Mouse (Mus musculus) hindbrain, embryonic 14.5 days (tissue): ENCODE results near the gene Lrp10. TPM values are rescaled to one million over a fixed set of nuclear protein-coding genes. Genes with fewer than 3 reads are reported as not detected.

Experiments used
- ATAC-seq: fragments of 200-750 bp; cut with Nextera tagmentation; 2 replicates; pipeline ENCODE4 v1.8.0; 2017; ENCODE audit warnings: moderate number of reproducible peaks, mild to moderate bottlenecking, moderate TSS enrichment, moderate library complexity; ENCODE audit not compliant: low FRiP score
- DNase-seq: peaks from one replicate; pipeline ENCODE4 v3.0.0-alpha.2; 2015; ENCODE audit warnings: low spot score
- H3K27ac ChIP-seq: fragments of 300-500 bp; sonication (generic); 2 replicates; pipeline ENCODE4 v1.5.1; 2014; ENCODE audit warnings: mild to moderate bottlenecking, moderate library complexity
- H3K27me3 ChIP-seq: fragments of 300-500 bp; sonication (generic); 2 replicates; pipeline ENCODE4 v1.6.1; 2014; ENCODE audit warnings: mild to moderate bottlenecking, low read length, mixed read lengths; ENCODE audit not compliant: control insufficient read depth, insufficient read depth
- H3K36me3 ChIP-seq: fragments of 300-500 bp; sonication (generic); replicated peaks from 2 replicates; pipeline ENCODE4 v1.6.1; 2014; ENCODE audit not compliant: control insufficient read depth, insufficient read depth
- H3K4me1 ChIP-seq: fragments of 300-500 bp; sonication (generic); replicated peaks from 2 replicates; pipeline ENCODE4 v1.6.1; 2014; ENCODE audit warnings: antibody characterized with exemption, low read length, mixed read lengths; ENCODE audit not compliant: control insufficient read depth, insufficient read depth
- H3K4me2 ChIP-seq: fragments of 300-500 bp; sonication (generic); replicated peaks from 2 replicates; pipeline ENCODE4 v1.6.1; 2014; ENCODE audit warnings: mild to moderate bottlenecking, moderate library complexity
- H3K4me3 ChIP-seq: fragments of 300-500 bp; sonication (generic); replicated peaks from 2 replicates; pipeline ENCODE4 v1.5.1; 2014; ENCODE audit warnings: mild to moderate bottlenecking, low read length
- H3K9ac ChIP-seq: fragments of 300-500 bp; sonication (generic); 2 replicates; pipeline ENCODE4 v1.6.1; 2014
- H3K9me3 ChIP-seq: fragments of 300-500 bp; sonication (generic); 2 replicates; pipeline ENCODE4 v1.6.1; 2016; ENCODE audit warnings: low read length; ENCODE audit not compliant: control insufficient read depth
- WGBS: fragments of 180-500 bp; shearing (Covaris S2); extraction: QIAGEN DNeasy Blood & Tissue Kit; methylation state at CpG from one replicate; pipeline ENCODE4 v1.1.7; 2014; 5-methylcytosine and 5-hydroxymethylcytosine counted together
- polyA plus RNA-seq: library from polyadenylated mRNA; unstranded; fragments of >200 nt; fragmentation: Nextera tagmentation; extraction: Ambion mirVana; gene quantifications from 2 replicates; pipeline ENCODE4 v1.2.1, GENCODE M21; 2014

Gene Lrp10
- polyA plus RNA-seq, 1 experiment from 2014 or later, result 29.2 TPM

DNA sequence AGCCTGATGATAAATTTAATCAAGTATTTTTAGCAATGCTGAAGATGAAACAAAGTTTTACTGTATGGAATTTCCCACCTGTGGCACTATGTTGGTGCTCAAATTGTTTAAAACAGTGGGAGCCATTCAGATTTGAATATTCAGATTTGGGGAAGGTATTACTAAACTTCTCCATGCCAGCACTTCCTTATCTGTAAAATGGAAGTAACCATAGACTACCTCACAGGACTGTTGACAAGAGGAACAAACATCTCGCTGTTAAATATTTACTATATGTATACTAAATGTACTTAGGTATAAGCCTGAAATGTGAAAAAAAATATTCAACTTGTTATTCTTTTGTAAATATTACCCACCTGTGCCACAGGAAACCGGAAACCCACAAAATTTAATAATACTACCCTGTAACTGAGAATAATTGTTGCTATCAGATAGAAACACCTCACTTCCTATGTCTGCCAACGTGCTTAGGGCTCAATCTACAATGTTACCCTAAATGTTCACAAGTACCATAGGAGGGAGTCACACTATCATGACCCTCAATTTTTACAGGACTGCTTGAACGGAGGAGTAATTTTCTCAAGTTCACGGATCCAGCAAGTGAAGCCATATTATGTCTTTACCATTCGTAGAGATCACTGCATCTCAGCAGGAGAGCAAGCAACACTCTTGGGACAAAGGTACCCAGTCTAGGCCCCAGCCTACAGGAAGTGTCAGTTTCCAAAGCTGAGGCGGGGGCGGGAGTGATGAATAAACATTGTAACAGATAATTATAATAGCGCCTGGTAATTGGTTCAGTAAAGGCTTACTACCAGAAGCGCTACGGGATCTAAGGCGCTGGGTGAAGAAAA lies 604 bp upstream of the Lrp10 start:
- H3K9ac ChIP-seq, result peak overlapping the region; percentile 69
- no peaks in the 10 kb centered on the region for H3K9me3 ChIP-seq
- no peak for DNase-seq
- H3K4me2 ChIP-seq, result peak overlapping the region; percentile 89
- peaks cover 8% of the 10 kb centered on the region for H3K4me1 ChIP-seq
- ATAC-seq, result 0 out of 2 replicates have a peak, but pooled peaks have one; percentile 22
- H3K4me3 ChIP-seq, result peak overlapping the region; percentile 60
- peaks cover 15% of the 10 kb centered on the region for H3K36me3 ChIP-seq
- no peaks in the 10 kb centered on the region for H3K27me3 ChIP-seq
- peak overlapping the region; percentile 34 for H3K27ac ChIP-seq
- WGBS, result 16% methylated on average over 12 of the region's 12 CpGs

DNA sequence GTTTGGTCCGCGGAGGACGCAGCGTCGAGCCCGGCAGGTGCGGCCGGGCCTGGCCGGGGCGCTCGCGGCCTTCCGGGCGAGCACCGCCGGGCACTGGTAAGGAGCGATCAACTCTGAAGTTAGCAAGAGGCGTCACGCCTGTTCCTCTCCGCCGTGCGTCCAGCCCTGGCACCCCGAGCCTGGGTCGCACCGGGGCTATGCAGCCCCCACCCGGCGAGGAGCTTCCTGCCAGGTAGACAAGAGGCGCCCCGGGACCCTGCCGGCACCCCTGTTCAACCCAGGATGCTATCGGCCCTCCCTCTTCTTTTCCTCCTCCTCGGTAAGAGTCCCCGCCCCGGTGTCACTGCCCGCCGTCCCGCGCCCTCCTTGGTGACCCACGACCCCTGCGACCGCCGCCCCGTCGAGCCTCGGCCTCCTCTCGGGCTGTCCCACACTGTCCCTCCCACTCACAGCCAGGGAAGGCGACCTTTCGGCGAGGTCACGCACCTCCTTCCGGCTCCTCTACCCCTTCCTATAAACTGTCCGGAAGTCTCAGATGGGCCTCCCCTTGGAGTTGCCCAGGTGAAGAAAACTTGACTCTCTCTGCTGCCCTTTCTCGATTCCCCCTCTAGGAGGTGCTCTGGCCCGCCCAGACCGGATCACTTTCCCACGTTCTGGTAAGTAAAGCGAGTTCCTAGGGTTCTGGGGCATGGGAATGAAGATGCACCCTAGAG lies 512 bp downstream of the Lrp10 start:
- WGBS, result under 1% methylated on average over 46 of the region's 57 CpGs

DNA sequence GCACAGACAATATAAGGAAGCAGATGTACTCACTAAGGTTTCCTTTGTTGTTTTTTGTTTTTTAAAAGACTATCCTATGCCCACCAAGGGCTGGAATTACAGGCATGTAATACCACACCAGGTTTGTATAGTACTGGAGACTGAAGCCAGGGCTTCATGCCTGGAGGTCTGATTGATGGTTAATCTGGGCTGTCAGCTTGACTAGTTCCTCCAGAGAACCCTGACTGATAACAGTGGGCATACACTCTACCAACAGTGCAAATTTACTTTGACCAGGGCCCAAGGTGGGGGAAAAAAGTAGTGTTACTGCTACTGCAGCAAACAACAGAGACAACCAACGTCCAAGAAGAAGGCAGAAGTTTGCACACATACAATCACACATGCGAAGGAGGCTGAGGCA lies 7.5 kb downstream of the Lrp10 start:
- Histone ChIP-seq H3K9ac (no peak overlapping the region), H3K9me3 (no peaks in the 10 kb centered on the region), H3K4me3 (no peak overlapping the region), H3K27ac (no peak overlapping the region), H3K36me3 (peaks cover 34% of the 10 kb centered on the region), H3K4me2 (no peak overlapping the region), H3K27me3 (no peaks in the 10 kb centered on the region), H3K4me1 (peaks cover 9% of the 10 kb centered on the region)
- DNase-seq (no peak), ATAC-seq (no peak)
- WGBS, result 89% methylated on average over 2 of the region's 2 CpGs

More for the DNA sequence above, 512 bp downstream of the Lrp10 start:
- H3K27me3 ChIP-seq, result no peaks in the 10 kb centered on the region
- H3K36me3 ChIP-seq, result peaks cover 26% of the 10 kb centered on the region
- DNase-seq (peak; percentile 66), ATAC-seq (peak; percentile 73)
- peak overlapping the region; percentile 69 for H3K9ac ChIP-seq
- no peaks in the 10 kb centered on the region for H3K9me3 ChIP-seq
- peaks cover 8% of the 10 kb centered on the region for H3K4me1 ChIP-seq
- peak overlapping the region; percentile 60 for H3K4me3 ChIP-seq
- H3K27ac ChIP-seq, result peak overlapping the region; percentile 34
- H3K4me2 ChIP-seq, result peak overlapping the region; percentile 89

DNA sequence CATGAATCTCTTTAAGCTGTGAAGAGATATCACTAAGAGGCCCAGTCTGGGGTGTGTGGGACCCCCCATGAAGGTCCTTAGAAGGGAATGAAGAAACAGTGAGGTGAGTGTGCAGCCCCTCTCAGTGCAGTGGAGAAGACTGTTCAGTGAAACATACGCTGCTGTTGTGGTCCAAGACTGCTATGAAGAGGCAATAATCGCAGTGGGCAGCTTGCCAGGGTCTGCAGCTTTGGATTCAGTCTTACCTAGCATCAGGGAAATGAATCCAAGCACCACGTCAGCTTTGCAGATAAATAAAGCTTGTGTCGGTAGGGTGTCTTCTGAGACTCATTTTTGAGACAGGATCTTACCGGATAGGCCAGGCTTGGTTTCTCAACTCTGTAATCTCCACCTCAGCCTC lies 8.7 kb downstream of the Lrp10 start:
- ATAC-seq (no peak), DNase-seq (no peak)
- H3K27ac ChIP-seq, result no peak overlapping the region
- no peaks in the 10 kb centered on the region for H3K9me3 ChIP-seq
- WGBS, result 66% methylated on average over 5 of the region's 5 CpGs
- no peak overlapping the region for H3K9ac ChIP-seq
- H3K4me1 ChIP-seq, result peaks cover 21% of the 10 kb centered on the region
- H3K27me3 ChIP-seq, result no peaks in the 10 kb centered on the region
- H3K36me3 ChIP-seq, result peaks cover 28% of the 10 kb centered on the region
- H3K4me3 ChIP-seq, result no peak overlapping the region
- no peak overlapping the region for H3K4me2 ChIP-seq

DNA sequence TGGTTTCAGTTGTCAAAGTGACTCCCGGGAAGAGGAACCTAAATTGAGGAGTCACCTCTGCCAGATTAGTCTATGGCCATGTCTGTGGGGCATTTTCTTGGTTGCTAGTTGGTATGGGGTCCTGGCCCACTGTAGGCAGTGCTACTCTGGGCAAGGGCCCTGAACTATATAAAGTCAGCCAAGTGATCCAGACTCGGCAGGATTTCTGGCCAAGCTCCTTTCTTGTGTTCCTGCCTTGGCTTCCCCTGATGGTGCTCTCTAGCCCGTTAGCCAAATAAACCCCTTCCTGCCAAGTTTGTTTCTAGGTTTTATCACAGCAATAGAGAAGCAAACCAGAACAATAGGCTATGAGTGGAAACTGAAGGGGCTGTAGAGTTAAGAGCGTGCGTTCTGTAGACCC lies 10.8 kb downstream of the Lrp10 start:
- no peaks in the 10 kb centered on the region for H3K9me3 ChIP-seq
- H3K27me3 ChIP-seq, result no peaks in the 10 kb centered on the region
- H3K27ac ChIP-seq, result no peak overlapping the region
- H3K4me1 ChIP-seq, result peaks cover 29% of the 10 kb centered on the region
- DNase-seq (no peak), ATAC-seq (no peak)
- H3K36me3 ChIP-seq, result peaks cover 8% of the 10 kb centered on the region
- no peak overlapping the region for H3K4me3 ChIP-seq
- 86% methylated on average over 5 of the region's 5 CpGs for WGBS
- no peak overlapping the region for H3K4me2 ChIP-seq
- H3K9ac ChIP-seq, result no peak overlapping the region

DNA sequence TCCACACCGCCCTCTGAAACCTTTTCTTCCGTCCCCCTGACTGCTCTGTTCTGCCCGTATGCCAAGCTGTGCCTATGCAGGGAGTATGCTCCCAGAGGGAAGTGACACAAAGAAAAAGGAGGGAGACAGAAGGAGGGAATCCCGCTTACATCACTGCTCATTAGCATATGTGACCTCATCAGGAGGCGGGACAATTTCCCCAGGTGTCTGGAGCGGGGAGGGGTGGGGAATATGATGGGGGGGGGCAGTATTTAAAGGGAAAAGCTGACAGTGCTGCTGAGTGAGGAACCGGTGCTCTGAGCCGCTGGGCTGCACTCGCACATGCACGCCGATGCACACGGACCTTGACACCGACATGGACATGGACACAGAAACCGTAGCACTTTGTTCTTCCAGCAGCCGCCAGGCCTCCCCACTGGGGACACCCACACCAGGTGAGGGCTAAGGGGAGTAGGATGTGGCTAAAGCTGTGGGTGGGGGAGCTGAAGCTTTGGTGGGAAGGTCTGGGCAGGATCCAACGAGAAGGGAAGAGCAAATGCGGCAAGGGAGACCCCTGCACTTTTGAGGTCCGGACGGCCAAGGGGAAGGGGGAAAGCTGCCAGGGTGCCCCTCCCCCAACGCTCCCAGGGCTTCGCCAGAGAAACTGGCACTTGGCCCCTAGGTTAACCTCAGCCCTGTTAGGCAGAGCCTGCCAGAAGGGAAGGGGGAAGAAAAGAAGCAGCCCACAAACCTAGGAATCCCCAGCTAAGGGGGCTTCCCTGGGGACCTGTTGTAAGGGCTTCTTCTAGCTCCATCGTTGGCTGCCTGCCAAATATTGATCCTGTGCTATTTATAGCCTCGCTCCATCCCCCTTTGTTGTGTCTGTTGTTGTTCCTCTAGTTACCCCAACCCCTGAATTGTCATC lies 12.3 kb downstream of the Lrp10 start, which contains the start of gene Rem2:
Gene Rem2, plus strand, starts transcription at position 160 of the 904 bp plus-strand sequence.
- peak within 1 kb of the TSS; percentile 69 for H3K4me2 ChIP-seq
- peak within 1 kb of the TSS; percentile 86 for H3K9ac ChIP-seq
- no peaks in the 10 kb centered on the region; the same call in 1 of the 2 replicates for H3K36me3 ChIP-seq
- H3K9me3 ChIP-seq, result no peaks in the 10 kb centered on the region
- peak; percentile 84 for DNase-seq
- peaks cover 29% of the 10 kb centered on the region for H3K4me1 ChIP-seq
- H3K27ac ChIP-seq, result peak within 1 kb of the TSS; percentile 78
- no peaks in the 10 kb centered on the region for H3K27me3 ChIP-seq
- peak within 1 kb of the TSS; percentile 60 for H3K4me3 ChIP-seq
- peak; percentile 89 for ATAC-seq
- WGBS, result 0% methylated on average over 23 of the region's 23 CpGs

DNA sequence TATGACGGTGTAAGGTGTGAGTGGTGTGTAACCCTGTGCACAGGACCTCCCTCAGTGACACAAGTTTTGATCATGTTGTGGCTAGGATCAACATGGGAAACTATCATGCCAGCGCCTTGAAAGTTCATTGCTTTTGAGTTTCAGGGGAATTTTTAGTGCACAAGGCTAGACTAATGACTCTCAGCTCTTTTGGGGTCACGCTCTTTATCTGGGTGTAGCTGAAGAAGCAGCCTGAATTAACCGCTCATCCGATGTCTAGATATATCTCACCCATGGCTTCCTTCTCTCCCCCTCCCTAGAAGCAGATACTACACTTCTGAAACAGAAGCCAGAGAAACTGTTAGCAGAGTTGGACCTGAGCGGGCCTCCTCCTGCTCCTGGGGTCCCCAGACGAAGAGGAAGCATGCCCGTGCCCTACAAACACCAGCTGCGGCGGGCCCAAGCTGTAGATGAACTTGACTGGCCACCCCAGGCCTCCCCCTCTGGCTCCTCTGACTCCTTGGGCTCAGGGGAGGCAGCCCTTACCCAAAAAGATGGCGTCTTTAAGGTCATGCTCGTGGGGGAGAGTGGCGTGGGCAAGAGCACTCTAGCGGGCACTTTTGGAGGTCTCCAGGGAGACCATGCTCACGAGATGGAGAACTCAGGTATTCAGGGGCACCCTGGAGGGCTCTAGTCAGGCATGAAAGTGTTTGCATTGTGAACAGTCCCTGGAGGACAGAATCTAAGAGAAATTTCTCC lies 13.4 kb downstream of the Lrp10 start:
- peak overlapping the region; percentile 60 for H3K4me3 ChIP-seq
- ATAC-seq, result no peak
- no peak overlapping the region; the same call in 1 of the 2 replicates for H3K27ac ChIP-seq
- peaks cover 29% of the 10 kb centered on the region for H3K4me1 ChIP-seq
- H3K27me3 ChIP-seq, result no peaks in the 10 kb centered on the region
- 58% methylated on average over 15 of the region's 15 CpGs for WGBS
- peak overlapping the region; percentile 69 for H3K4me2 ChIP-seq
- peak overlapping the region; percentile 86; the same call in 1 of the 2 replicates for H3K9ac ChIP-seq
- no peaks in the 10 kb centered on the region for H3K36me3 ChIP-seq
- no peaks in the 10 kb centered on the region for H3K9me3 ChIP-seq
- no peak for DNase-seq

DNA sequence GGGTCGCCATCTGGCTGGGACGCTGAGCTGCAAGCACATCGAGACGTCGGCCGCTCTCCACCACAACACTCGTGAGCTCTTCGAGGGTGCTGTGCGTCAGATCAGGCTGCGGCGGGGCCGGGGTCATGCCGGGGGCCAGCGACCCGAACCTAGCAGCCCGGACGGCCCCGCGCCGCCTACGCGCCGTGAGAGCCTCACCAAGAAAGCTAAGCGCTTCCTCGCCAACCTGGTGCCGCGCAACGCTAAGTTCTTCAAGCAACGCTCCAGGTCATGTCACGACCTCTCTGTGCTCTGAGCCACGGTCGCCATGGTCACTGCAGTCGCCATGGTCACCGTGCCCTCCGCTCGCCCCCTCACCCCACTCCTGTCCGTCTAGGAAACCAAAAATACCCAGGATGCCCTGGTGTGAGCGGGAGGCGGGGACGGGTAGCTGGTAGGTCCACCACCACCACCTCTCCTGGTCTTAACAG lies 15.5 kb downstream of the Lrp10 start:
- ATAC-seq (no peak), DNase-seq (no peak)
- Histone ChIP-seq H3K9me3 (no peaks in the 10 kb centered on the region), H3K27me3 (no peaks in the 10 kb centered on the region), H3K36me3 (no peaks in the 10 kb centered on the region), H3K4me2 (peak overlapping the region; percentile 47), H3K27ac (no peak overlapping the region), H3K4me1 (peaks cover 29% of the 10 kb centered on the region), H3K9ac (peak overlapping the region; percentile 39), H3K4me3 (peak overlapping the region; percentile 21)
- 3% methylated on average over 40 of the region's 40 CpGs for WGBS
